Mouse (Mus musculus): ENCODE results near the gene Mansc1.

Mansc1 gene

GRCm38 (mm10) chr6:134636476-134636875, 4.2 kb upstream of the Mansc1 start:
- no peak for DNase-seq

GRCm38 (mm10) chr6:134633553-134633952, 1.3 kb upstream of the Mansc1 start:
- no peak for DNase-seq

GRCm38 (mm10) chr6:134632756-134633155, 468 bp upstream of the Mansc1 start:
- DNase-seq = no peak

- DNase-seq = peak; percentile 91
Observed at GRCm38 (mm10) chr6:134630447-134630846, 1.8 kb downstream of the Mansc1 start.

GRCm38 (mm10) chr6:134626564-134626963, 5.7 kb downstream of the Mansc1 start:
- DNase-seq = no peak

- DNase-seq = no peak
Observed at GRCm38 (mm10) chr6:134625431-134625830, 6.9 kb downstream of the Mansc1 start.

- DNase-seq = no peak
Observed at GRCm38 (mm10) chr6:134621552-134621949, 10.7 kb downstream of the Mansc1 start.

GRCm38 (mm10) chr6:134620846-134621551, 11.3 kb downstream of the Mansc1 start:
- DNase-seq = no peak

- peak; percentile 91 for DNase-seq
Observed at GRCm38 (mm10) chr6:134620129-134620528, 12.2 kb downstream of the Mansc1 start.

- DNase-seq = no peak
Observed at GRCm38 (mm10) chr6:134617589-134617988, 14.7 kb downstream of the Mansc1 start.

GRCm38 (mm10) chr6:134614723-134615648, 17.3 kb downstream of the Mansc1 start:
- DNase-seq = peak; percentile 98

- DNase-seq = peak; percentile 86
Observed at GRCm38 (mm10) chr6:134614322-134614721, 18.0 kb downstream of the Mansc1 start.

GRCm38 (mm10) chr6:134611896-134612295, 20.4 kb downstream of the Mansc1 start:
- no peak for DNase-seq

GRCm38 (mm10) chr6:134610380-134610779, 21.9 kb downstream of the Mansc1 start:
- DNase-seq = no peak

GRCm38 (mm10) chr6:134606949-134607746, 25.1 kb downstream of the Mansc1 start:
- DNase-seq = peak; percentile 92

- DNase-seq = peak; percentile 93
Observed at GRCm38 (mm10) chr6:134606540-134606939, 25.7 kb downstream of the Mansc1 start.

- no peak for DNase-seq
Observed at GRCm38 (mm10) chr6:134605196-134605595, 27.1 kb downstream of the Mansc1 start.

- no peak for DNase-seq
Observed at GRCm38 (mm10) chr6:134602371-134603003, 29.8 kb downstream of the Mansc1 start.

- DNase-seq = no peak
Observed at GRCm38 (mm10) chr6:134601766-134602165, 30.5 kb downstream of the Mansc1 start.

GRCm38 (mm10) chr6:134601130-134601529, 31.2 kb downstream of the Mansc1 start:
- DNase-seq = peak; percentile 80

GRCm38 (mm10) chr6:134599239-134599638, 33.0 kb downstream of the Mansc1 start:
- no peak for DNase-seq

GRCm38 (mm10) chr6:134597651-134598229, 34.5 kb downstream of the Mansc1 start:
- DNase-seq = no peak
